Mouse (Mus musculus) liver, embryonic 15.5 days (tissue): Measurements from ENCODE around the gene Tedc1. TPM values are rescaled to one million over a fixed set of nuclear protein-coding genes. Genes with fewer than 3 reads are reported as not detected.

ENCODE experiments used
- ATAC-seq: fragments of 200-750 bp; cut with Nextera tagmentation; 2 replicates; pipeline ENCODE4 v1.8.0; 2017; ENCODE audit warnings: moderate number of reproducible peaks, mild to moderate bottlenecking, moderate library complexity; ENCODE audit not compliant: insufficient read depth
- H3K27ac ChIP-seq: fragments of 300-500 bp; sonication (generic); replicated peaks from 2 replicates; pipeline ENCODE4 v1.5.1; 2015; ENCODE audit warnings: mild to moderate bottlenecking, inconsistent platforms
- H3K27me3 ChIP-seq: fragments of 300-500 bp; sonication (generic); 2 replicates; pipeline ENCODE4 v1.6.1; 2015; ENCODE audit warnings: mild to moderate bottlenecking, inconsistent platforms
- H3K36me3 ChIP-seq: fragments of 300-500 bp; sonication (generic); replicated peaks from 2 replicates; pipeline ENCODE4 v1.6.1; 2015; ENCODE audit warnings: moderate library complexity, mild to moderate bottlenecking, inconsistent platforms
- H3K4me1 ChIP-seq: fragments of 300-500 bp; sonication (generic); replicated peaks from 2 replicates; pipeline ENCODE4 v1.6.1; 2015; ENCODE audit warnings: inconsistent platforms
- H3K4me2 ChIP-seq: fragments of 300-500 bp; sonication (generic); 2 replicates; pipeline ENCODE4 v1.6.1; 2015; ENCODE audit warnings: moderate library complexity, mild to moderate bottlenecking, inconsistent platforms
- H3K4me3 ChIP-seq: fragments of 300-500 bp; sonication (generic); replicated peaks from 2 replicates; pipeline ENCODE4 v1.5.1; 2015; ENCODE audit warnings: mild to moderate bottlenecking, inconsistent platforms
- H3K9ac ChIP-seq: fragments of 300-500 bp; sonication (generic); 2 replicates; pipeline ENCODE4 v1.6.1; 2015; ENCODE audit warnings: moderate library complexity, mild to moderate bottlenecking, inconsistent platforms
- H3K9me3 ChIP-seq: fragments of 300-500 bp; sonication (generic); replicated peaks from 2 replicates; pipeline ENCODE4 v1.6.1; 2016; ENCODE audit warnings: inconsistent platforms
- WGBS: fragments of 180-500 bp; shearing (Covaris S2); methylation state at CpG from one replicate; pipeline ENCODE4 v1.1.7; 2015; ENCODE audit warnings: mixed read lengths; ENCODE audit not compliant: insufficient replicate concordance; 5-methylcytosine and 5-hydroxymethylcytosine counted together
- polyA plus RNA-seq: library from polyadenylated mRNA; unstranded; fragments of >200 nt; fragmentation: Nextera tagmentation; extraction: Ambion mirVana; gene quantifications from 2 replicates; pipeline ENCODE4 v1.2.1, GENCODE M21; 2015

Tedc1 gene
- polyA plus RNA-seq, 1 experiment from 2014 or later: 11.3 TPM

GRCm38 (mm10) chr12:113132567-113132966 lies 23.7 kb upstream of the Tedc1 start:
- ATAC-seq: no peak

GRCm38 (mm10) chr12:113133260-113133659 lies 23.0 kb upstream of the Tedc1 start:
- H3K36me3 ChIP-seq: peaks cover 99% of the 10 kb centered on the region
- ATAC-seq: no peak
- no peaks in the 10 kb centered on the region for H3K27me3 ChIP-seq
- no peak overlapping the region for H3K9ac ChIP-seq
- H3K27ac ChIP-seq: no peak overlapping the region
- H3K4me1 ChIP-seq: peaks cover 12% of the 10 kb centered on the region
- no peak overlapping the region for H3K4me3 ChIP-seq
- H3K9me3 ChIP-seq: no peaks in the 10 kb centered on the region
- 83% methylated on average over 9 of the region's 9 CpGs for WGBS
- no peak overlapping the region for H3K4me2 ChIP-seq

More at GRCm38 (mm10) chr12:113132567-113132966, 23.7 kb upstream of the Tedc1 start:
- peaks cover 99% of the 10 kb centered on the region for H3K36me3 ChIP-seq
- H3K4me3 ChIP-seq: no peak overlapping the region
- WGBS: 64% methylated on average over 2 of the region's 2 CpGs
- H3K27ac ChIP-seq: no peak overlapping the region
- no peaks in the 10 kb centered on the region for H3K27me3 ChIP-seq
- H3K4me1 ChIP-seq: peaks cover 11% of the 10 kb centered on the region
- H3K9ac ChIP-seq: no peak overlapping the region
- no peak overlapping the region for H3K4me2 ChIP-seq
- H3K9me3 ChIP-seq: no peaks in the 10 kb centered on the region

- Histone ChIP-seq H3K27me3 (0 out of 2 replicates have a peak, but pooled peaks cover 2% of the 10 kb centered on the region), H3K4me3 (no peak overlapping the region), H3K9ac (no peak overlapping the region), H3K36me3 (peaks cover 92% of the 10 kb centered on the region), H3K27ac (no peak overlapping the region), H3K4me2 (no peak overlapping the region), H3K4me1 (peaks cover 12% of the 10 kb centered on the region), H3K9me3 (no peaks in the 10 kb centered on the region)
- 77% methylated on average over 5 of the region's 5 CpGs for WGBS
- no peak for ATAC-seq
Observed at GRCm38 (mm10) chr12:113133861-113134403, 22.3 kb upstream of the Tedc1 start.

GRCm38 (mm10) chr12:113134502-113134901 lies 21.7 kb upstream of the Tedc1 start:
- H3K4me3 ChIP-seq: no peak overlapping the region
- no peak for ATAC-seq
- peaks cover 8% of the 10 kb centered on the region; the same call in 1 of the 2 replicates for H3K27me3 ChIP-seq
- no peak overlapping the region for H3K4me2 ChIP-seq
- H3K9ac ChIP-seq: no peak overlapping the region
- WGBS: 72% methylated on average over 4 of the region's 4 CpGs
- peaks cover 86% of the 10 kb centered on the region for H3K36me3 ChIP-seq
- no peak overlapping the region for H3K27ac ChIP-seq
- H3K9me3 ChIP-seq: no peaks in the 10 kb centered on the region
- peaks cover 17% of the 10 kb centered on the region for H3K4me1 ChIP-seq

GRCm38 (mm10) chr12:113135401-113135800 lies 20.8 kb upstream of the Tedc1 start:
- no peak overlapping the region for H3K9ac ChIP-seq
- no peak for ATAC-seq
- H3K4me3 ChIP-seq: no peak overlapping the region
- WGBS: 73% methylated on average over 7 of the region's 7 CpGs
- H3K9me3 ChIP-seq: no peaks in the 10 kb centered on the region
- peaks cover 26% of the 10 kb centered on the region for H3K4me1 ChIP-seq
- H3K27me3 ChIP-seq: peaks cover 17% of the 10 kb centered on the region
- no peak overlapping the region for H3K27ac ChIP-seq
- no peak overlapping the region for H3K4me2 ChIP-seq
- peaks cover 77% of the 10 kb centered on the region for H3K36me3 ChIP-seq

GRCm38 (mm10) chr12:113136492-113137020 lies 19.7 kb upstream of the Tedc1 start:
- H3K4me1 ChIP-seq: peaks cover 37% of the 10 kb centered on the region
- WGBS: 86% methylated on average over 17 of the region's 17 CpGs
- H3K9ac ChIP-seq: no peak overlapping the region
- H3K4me2 ChIP-seq: no peak overlapping the region
- H3K27me3 ChIP-seq: peaks cover 28% of the 10 kb centered on the region
- no peaks in the 10 kb centered on the region for H3K9me3 ChIP-seq
- ATAC-seq: no peak
- H3K36me3 ChIP-seq: peaks cover 66% of the 10 kb centered on the region
- no peak overlapping the region for H3K4me3 ChIP-seq
- no peak overlapping the region for H3K27ac ChIP-seq

- H3K27ac ChIP-seq: no peak overlapping the region
- WGBS: 73% methylated on average over 18 of the region's 18 CpGs
Observed at GRCm38 (mm10) chr12:113137260-113138213, 18.7 kb upstream of the Tedc1 start.

GRCm38 (mm10) chr12:113138291-113138690 lies 17.9 kb upstream of the Tedc1 start:
- WGBS: 67% methylated on average over 6 of the region's 6 CpGs
- Histone ChIP-seq H3K36me3 (peaks cover 48% of the 10 kb centered on the region), H3K4me2 (no peak overlapping the region), H3K9ac (no peak overlapping the region), H3K9me3 (no peaks in the 10 kb centered on the region), H3K27ac (no peak overlapping the region), H3K27me3 (peaks cover 46% of the 10 kb centered on the region), H3K4me3 (no peak overlapping the region), H3K4me1 (peaks cover 50% of the 10 kb centered on the region)
- ATAC-seq: no peak

More at GRCm38 (mm10) chr12:113137260-113138213, 18.7 kb upstream of the Tedc1 start:
- Histone ChIP-seq H3K36me3 (peaks cover 56% of the 10 kb centered on the region), H3K4me2 (no peak overlapping the region), H3K9ac (no peak overlapping the region), H3K4me1 (peaks cover 45% of the 10 kb centered on the region), H3K27me3 (peaks cover 38% of the 10 kb centered on the region), H3K9me3 (no peaks in the 10 kb centered on the region), H3K4me3 (no peak overlapping the region)
- no peak for ATAC-seq

GRCm38 (mm10) chr12:113138901-113139864 lies 17.0 kb upstream of the Tedc1 start:
- H3K36me3 ChIP-seq: peaks cover 40% of the 10 kb centered on the region
- no peak for ATAC-seq
- peaks cover 53% of the 10 kb centered on the region for H3K4me1 ChIP-seq
- H3K4me3 ChIP-seq: peak overlapping the region; percentile 67
- peak overlapping the region; percentile 98 for H3K4me2 ChIP-seq
- H3K27ac ChIP-seq: no peak overlapping the region
- no peaks in the 10 kb centered on the region for H3K9me3 ChIP-seq
- peaks cover 55% of the 10 kb centered on the region for H3K27me3 ChIP-seq
- WGBS: 54% methylated on average over 11 of the region's 11 CpGs
- no peak overlapping the region for H3K9ac ChIP-seq

- H3K36me3 ChIP-seq: peaks cover 35% of the 10 kb centered on the region
- peak within 1 kb of the TSS; percentile 67 for H3K4me3 ChIP-seq
- under 1% methylated on average over 67 of the region's 68 CpGs for WGBS
- H3K27ac ChIP-seq: peak within 1 kb of the TSS; percentile 60
- peaks cover 60% of the 10 kb centered on the region for H3K27me3 ChIP-seq
- H3K9me3 ChIP-seq: no peaks in the 10 kb centered on the region
- H3K4me1 ChIP-seq: peaks cover 53% of the 10 kb centered on the region
- ATAC-seq: peak; percentile 87
- H3K4me2 ChIP-seq: peak within 1 kb of the TSS; percentile 98
- H3K9ac ChIP-seq: peak within 1 kb of the TSS; percentile 55
Observed at GRCm38 (mm10) chr12:113139908-113140615, 16.2 kb upstream of the Tedc1 start, which contains the start of gene Crip2. TSS of gene Crip2 (plus strand) at chr12:113140236.
